Mouse (Mus musculus): ENCODE measurements around the gene Rtn1.

- no peak for TF ChIP-seq CTCF (IDR thresholded peaks at IDR 0.05; ENCODE audit: extremely low read depth, insufficient read depth, low read length)
- no peak for TF ChIP-seq POLR2A (IDR thresholded peaks at IDR 0.05; ENCODE audit: extremely low read depth, insufficient read depth, low read length)
Measured at GRCm38 (mm10) chr12:72235621-72236351, 173.1 kb downstream of the Rtn1 start.
